Mouse (Mus musculus) thymus, postnatal 0 days (tissue): Measurements from ENCODE around the gene Ccl24. TPM values are rescaled to one million over a fixed set of nuclear protein-coding genes. Genes with fewer than 3 reads are reported as not detected.
A peak's percentile ranks its signal among the peaks of the same experiment; 100 is the strongest.

ENCODE experiments used
- DNase-seq: peaks from one replicate; pipeline ENCODE4 v3.0.0-alpha.2; 2015; ENCODE audit warnings: low spot score
- polyA plus RNA-seq: library from polyadenylated mRNA; unstranded; fragments of >200 nt; fragmentation: Nextera tagmentation; extraction: Ambion mirVana; gene quantifications from 2 replicates; pipeline ENCODE4 v1.2.1, GENCODE M21; 2015

The Ccl24 gene
- polyA plus RNA-seq, 1 experiment from 2014 or later: 32.0 TPM

DNA sequence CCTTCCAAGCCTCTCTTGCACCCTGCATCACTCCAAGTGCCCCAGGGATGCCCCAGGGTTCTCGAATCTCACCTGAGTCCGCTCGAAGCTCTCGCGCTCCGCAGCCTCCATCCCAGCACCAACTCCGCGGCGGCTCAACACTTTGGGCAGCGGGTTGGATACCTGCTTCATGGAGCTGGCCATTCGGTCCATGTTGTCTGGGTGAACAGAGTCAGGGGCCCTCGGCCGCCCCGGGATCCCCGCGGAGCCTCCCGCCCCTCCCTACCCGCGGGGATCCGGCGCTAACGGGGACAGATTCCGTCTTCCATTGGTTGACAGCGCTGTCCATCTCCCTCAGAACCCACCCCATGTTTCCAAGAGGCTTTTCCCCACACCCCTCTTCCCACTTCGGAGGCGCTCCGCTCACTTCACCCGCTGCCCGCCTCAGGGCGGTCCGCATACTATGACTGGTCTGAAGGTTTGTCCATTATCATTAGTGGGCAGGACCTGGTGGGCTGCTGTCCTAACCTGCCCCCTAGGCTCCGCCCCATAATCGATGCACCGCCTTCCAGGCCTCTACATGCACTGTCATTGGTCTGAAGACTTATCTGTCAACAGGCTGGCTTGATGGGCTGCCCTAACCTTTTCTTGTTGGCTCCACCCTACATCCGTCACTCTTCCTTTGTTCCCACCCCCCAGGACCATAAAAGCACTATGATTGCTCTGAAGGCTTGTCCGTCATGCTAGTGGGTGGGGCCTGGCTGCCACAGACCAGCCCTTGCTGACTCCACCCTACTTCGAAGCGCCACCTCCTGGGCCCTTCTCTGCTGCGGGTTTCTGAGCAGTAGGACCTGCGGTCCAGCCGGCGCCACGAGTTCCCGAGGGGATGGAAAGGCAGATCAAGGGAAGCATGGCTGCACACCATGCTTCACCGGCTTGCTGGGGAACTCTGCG is 27.7 kb downstream of the Ccl24 start, which contains the start of gene Hip1:
Gene Hip1, minus strand, starts transcription at position 256 of the 933 bp plus-strand sequence.
- peak; percentile 97 for DNase-seq

DNA sequence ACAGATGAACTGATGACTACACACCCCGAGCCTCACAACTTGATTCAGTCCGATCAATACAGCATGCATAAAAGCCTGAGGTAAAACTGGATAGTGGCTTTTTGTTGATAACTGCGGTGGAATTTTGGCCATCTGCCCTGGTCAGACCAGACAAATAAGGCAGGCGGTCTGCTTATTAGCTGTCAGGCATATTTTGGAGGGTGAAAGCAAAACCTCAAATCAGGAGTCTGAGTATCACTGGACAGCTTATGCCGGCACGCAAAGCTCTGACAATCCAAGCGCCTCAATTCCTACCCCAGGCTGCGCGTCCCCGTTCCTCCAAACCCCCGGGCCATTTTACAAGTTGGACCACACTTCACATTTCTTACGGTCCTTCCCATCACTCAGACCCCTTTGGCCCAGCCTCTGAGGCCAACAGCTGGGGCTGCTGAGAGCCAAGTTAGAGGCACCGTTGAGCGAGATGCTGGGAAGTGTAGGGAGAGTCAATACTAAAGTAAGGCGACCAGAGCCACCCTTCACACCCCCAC is 28.8 kb downstream of the Ccl24 start:
- no peak for DNase-seq

DNA sequence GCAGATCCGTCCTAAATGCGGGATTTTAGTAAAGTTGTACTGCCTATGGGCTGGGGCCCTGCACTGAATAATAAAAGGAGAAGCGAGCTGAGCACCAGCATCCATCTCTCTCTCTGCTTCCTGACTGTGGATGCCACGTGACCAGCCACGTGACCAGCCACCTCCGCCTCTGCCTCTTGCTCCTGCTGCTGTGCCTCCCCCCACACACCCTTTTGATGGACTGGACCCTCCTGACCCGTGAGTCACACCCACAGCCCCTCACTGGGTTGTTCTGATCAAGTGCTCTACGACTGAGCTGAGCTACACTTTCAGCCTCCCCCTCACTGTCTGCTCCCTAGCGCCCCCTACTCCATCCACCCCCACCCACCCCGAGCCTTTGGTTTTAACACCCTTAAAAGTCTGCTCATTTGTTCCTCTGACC is 35.0 kb downstream of the Ccl24 start:
- DNase-seq: peak; percentile 27

DNA sequence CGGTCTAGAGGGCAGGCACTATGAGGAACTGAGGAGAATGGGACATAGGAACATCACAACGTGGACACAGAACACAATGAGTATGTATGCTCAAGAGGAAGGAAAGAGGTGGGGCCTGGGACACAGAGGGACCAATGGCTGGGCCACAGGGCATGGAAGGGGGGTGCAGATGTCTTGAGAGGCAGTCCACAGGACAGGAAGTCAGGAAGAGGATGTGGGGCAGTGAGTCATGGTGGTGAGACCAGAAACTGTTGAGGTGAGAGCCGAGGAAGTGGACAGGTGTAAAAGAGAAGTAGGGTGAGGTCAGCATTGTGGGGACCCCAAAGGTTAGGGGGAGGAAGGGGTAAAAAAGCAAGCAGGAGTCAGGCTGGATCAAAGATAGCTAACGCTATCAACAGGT is 35.5 kb downstream of the Ccl24 start:
- peak; percentile 30 for DNase-seq

DNA sequence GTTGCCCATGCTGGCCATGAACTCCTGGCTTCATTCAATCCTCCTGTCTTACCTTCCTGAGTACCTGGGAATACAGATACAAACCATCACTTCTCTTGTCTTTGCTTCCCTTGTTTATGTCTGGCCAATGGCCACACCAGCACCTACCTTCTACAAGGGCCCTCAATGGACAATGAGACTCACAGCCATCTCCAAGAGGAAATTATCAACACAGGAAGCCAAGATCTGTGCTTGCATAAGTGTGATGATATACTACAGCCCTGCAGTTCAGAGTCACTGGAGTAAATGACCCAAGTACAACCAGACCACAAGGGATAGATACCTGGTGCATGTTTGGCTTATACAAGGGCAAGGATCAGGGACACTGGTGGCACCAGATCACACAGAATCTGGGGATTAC is 37.0 kb downstream of the Ccl24 start:
- DNase-seq: no peak

DNA sequence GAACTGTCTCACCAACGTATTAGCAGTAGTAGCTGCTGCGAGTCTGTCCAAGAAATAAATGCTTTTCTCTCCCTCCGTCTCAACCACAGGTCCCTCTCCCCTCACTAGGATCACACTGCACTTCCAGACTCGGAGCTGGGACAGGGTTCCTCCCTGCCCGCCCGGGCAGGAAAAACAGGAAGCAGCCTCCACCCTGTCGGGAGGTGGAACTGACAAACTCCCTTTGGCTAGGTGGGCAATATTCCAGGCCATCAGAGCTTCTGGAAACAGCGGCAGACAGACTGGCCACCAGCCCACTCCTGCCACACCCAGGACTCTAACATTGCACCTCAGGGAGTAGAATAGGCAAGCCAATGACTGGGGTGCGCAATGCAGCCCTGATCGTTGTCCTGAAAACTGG is 39.4 kb downstream of the Ccl24 start:
- no peak for DNase-seq

DNA sequence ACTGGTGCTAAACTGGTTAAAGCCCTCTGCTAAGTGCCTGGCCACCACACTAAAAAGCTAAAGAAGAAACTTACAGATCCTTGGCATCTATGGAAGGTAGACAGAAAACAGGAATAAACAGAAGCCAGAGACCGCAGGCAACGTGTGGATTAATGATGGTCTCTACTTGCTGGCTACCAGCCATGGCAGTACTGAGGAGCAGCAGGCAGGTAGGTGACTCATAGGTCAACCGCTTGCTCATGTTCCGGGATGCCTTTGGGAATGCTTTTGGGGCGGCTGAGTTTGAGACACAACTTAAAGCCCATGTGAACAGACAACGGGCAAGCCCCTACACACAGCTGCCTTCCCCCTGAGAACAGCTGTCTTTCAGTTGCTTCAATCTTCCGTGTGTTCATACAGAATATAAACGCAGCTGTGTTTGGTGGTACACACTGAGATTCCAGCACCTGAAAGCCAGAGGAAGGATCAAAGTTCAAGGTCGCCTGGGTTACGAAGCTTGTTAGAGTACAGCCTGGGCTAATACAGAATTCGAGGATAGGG is 41.5 kb downstream of the Ccl24 start:
- DNase-seq: no peak

DNA sequence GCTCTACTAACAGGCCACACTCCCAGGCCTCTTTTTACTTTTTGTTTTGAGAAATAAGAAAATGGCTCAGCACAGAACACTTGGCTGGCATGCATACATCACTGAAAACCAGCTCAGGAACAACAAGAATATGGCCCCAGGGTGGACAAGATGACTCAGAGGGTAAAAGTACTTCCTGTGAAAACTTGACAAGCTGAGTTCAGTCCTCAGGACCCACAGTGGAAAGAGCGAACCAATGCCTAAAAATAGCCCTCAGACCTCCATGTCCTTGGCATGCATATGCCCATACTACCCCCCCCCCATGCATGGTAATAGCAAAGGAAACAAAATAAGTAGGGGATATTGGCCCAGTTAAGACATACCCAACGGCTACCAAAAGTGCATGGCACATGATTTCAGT is 42.9 kb downstream of the Ccl24 start:
- no peak for DNase-seq

DNA sequence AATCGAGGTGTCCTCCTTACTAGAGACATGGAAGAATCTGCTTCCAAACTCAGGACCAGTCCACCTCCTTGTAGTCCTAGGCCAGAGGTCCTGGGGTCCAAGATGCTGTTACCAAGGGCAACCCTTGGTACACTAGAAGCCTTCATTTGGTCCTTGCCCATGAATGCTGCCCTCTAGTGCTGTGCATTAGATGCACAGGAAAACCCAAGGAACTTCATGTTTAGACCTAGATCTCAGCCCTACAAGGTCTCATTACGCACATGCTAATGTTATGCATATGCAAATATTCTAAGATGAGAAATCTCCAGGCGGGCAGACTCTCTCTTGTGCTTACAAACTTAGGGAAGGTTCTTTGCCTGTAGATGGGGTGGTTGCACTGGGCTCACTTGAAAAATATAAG is 43.5 kb downstream of the Ccl24 start:
- DNase-seq: no peak

DNA sequence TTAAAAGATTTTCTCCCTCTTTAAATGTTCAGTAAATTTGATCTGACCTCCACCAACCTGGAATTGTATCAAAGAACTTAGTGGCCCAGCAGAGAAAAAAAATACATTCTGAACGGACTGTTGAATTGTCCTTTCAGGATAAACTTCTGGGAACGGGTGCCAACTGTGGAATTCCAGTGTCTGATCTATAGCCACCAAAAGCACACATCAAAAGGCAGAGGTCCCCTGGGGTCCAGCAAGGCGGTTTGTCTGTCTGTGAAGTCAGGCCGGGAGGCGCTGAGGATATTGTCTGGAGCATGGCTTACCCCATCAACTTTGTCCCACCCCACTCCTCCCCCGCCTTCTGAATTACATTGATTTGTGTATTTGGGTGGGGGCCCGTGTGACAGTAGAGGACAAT is 44.9 kb downstream of the Ccl24 start:
- DNase-seq: no peak

DNA sequence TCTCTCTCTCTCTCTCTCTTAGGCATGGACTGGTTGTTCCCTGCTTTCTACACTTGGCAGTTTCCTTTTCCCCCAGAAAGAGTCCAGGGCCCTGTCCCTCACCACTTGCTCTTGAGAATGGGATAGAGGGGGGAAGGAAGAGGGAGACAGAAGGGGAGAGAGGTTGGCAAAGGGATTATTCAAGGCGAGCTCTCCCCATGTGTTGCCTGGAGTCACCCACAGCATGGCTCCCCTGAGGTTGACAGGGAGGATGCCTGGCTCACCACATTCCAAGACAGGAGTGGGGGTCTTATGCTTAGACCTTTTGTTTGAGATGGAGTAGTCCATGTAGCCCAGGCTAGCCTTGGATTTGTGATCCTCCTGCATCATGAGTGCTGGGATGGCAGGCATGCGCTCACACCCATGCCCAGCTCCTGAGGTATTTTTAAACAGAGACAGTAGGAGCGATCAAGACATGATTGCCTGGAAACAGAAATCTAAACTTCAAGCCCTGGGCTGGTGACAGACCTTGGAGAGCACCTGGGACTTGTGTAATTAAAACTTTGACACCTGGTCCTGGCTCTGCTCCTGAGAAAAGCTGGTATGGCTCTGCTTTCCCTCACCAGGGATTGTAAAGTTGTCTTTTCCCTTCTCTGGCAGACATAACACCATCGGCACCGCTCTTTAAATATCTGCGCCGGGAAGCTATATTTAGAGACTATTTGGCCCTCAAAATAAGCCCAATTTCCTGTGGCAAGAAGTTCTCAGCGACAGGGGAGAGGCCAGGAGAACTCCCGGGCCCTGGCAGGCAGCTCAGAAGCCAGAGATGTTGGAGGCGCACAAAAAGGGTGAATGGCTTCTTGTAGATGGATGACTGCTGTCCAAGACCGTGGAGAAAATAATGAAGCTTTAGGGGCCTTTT is 47.9 kb downstream of the Ccl24 start:
- DNase-seq: no peak

DNA sequence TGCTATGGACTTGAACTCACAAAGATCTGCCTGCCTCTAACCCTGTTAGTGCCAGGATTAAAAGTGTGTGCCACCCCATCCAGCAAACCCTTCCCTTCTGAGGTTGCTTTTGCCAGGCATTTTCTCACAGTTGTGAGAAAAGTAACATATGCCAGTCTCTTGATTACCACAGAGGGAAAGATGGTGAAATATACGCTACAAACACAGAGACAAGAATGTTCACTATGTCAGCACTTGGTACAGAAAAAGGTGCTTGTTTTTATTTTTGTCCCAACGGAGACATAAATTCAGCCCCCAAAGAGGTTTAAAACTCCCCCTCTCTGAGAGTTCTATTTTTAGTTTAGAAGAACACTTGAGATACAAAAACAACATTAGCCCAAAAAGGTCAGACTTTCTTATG is 48.8 kb downstream of the Ccl24 start:
- no peak for DNase-seq

DNA sequence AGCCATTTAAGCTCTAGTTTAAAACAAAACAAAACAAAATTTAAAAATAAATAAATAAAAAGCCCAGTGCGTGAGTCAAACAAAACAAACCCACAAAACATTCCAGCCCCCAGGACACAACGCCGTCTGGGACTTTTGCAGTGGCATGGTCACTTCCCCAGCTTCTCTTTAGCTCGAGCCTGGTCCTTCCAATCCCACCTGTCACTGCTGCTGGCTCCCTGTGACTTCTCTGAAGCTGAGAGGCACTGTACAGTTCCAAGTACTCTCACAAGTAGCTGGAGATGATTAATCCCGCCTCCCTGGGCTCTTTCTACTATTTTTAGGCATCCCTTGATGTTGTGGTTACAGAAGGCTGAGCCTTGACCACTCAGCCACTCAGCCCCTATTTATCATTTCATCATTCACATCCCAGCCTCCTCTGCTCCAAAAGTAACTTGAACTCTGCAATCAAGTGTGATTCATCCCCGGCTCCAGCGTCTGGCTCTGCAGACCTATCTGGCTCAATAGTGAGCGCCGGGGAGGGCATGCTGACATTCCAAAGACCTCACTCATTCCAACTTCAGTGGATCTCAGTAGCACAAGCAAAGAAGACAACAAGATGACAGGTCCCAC is 50.6 kb downstream of the Ccl24 start:
- DNase-seq: no peak

Other genes with a start within 250 kb of the Ccl24 start
- 0.16 TPM in 1 of 2 replicates, not detected in the other for gene Fkbp6, start 223.0 kb downstream of the Ccl24 start, polyA plus RNA-seq
- not detected in 2 replicates for gene Trim50, start 219.8 kb downstream of the Ccl24 start, polyA plus RNA-seq
- 37.5 and 40.1 TPM in 2 replicates for gene Nsun5, start 203.1 kb downstream of the Ccl24 start, polyA plus RNA-seq
- 8.5 and 10.4 TPM in 2 replicates for gene Pom121, start 178.5 kb downstream of the Ccl24 start, polyA plus RNA-seq
- 2.4 and 2.7 TPM in 2 replicates for gene Hip1, start 27.9 kb downstream of the Ccl24 start, polyA plus RNA-seq
- gene Ccl26, start 9.5 kb downstream of the Ccl24 start, polyA plus RNA-seq: not detected in 2 replicates
- gene Rhbdd2, start 59.6 kb upstream of the Ccl24 start, polyA plus RNA-seq: 25.5 and 27.3 TPM in 2 replicates
- 44.4 and 45.8 TPM in 2 replicates for gene Por, start 97.0 kb upstream of the Ccl24 start, polyA plus RNA-seq
- 37.3 and 40.4 TPM in 2 replicates for gene Tmem120a, start 171.4 kb upstream of the Ccl24 start, polyA plus RNA-seq
- gene Styxl1, start 205.3 kb upstream of the Ccl24 start, polyA plus RNA-seq: 0.83 and 0.96 TPM in 2 replicates
- gene Mdh2, start 205.4 kb upstream of the Ccl24 start, polyA plus RNA-seq: 525 and 570 TPM in 2 replicates
- gene Srrm3, start 233.8 kb upstream of the Ccl24 start, polyA plus RNA-seq: 0.09 TPM in 1 of 2 replicates, not detected in the other